Mouse (Mus musculus): ENCODE results near the gene B4galt4. TPM values are rescaled to one million over a fixed set of nuclear protein-coding genes. Genes with fewer than 3 reads are reported as not detected.

The B4galt4 gene
- polyA plus RNA-seq, 1 experiment from 2014 or later, result 21.2 TPM

- Histone ChIP-seq H3K9me3 (ENCODE audit: control insufficient read depth) (no peaks in the 10 kb centered on the region), H3K4me2 (replicated peaks; ENCODE audit: low read depth) (no peak overlapping the region), H3K27ac (ENCODE audit: low read depth, low read length) (no peak overlapping the region), H3K27me3 (replicated peaks; ENCODE audit: control insufficient read depth, insufficient read depth, low read length) (no peaks in the 10 kb centered on the region), H3K4me1 (replicated peaks; ENCODE audit: control insufficient read depth, insufficient read depth, low read length) (no peaks in the 10 kb centered on the region), H3K4me3 (ENCODE audit: low read depth, low read length) (no peak overlapping the region), H3K9ac (ENCODE audit: low read depth, low read length) (no peak overlapping the region), H3K36me3 (ENCODE audit: control insufficient read depth, insufficient read depth) (no peaks in the 10 kb centered on the region)
- 59% methylated on average over 13 of the region's 13 CpGs for WGBS
- TF ChIP-seq CTCF (IDR thresholded peaks at IDR 0.05; ENCODE audit: low read depth), result no peak
- ATAC-seq, result no peak
These were observed 17.1 kb upstream of the B4galt4 start for GRCm38 (mm10) chr16:38724974-38725373.

- H3K27ac ChIP-seq (ENCODE audit: low read depth, low read length), result no peak overlapping the region
- no peaks in the 10 kb centered on the region for H3K36me3 ChIP-seq (ENCODE audit: control insufficient read depth, insufficient read depth)
- no peaks in the 10 kb centered on the region for H3K4me1 ChIP-seq (replicated peaks; ENCODE audit: control insufficient read depth, insufficient read depth, low read length)
- ATAC-seq, result no peak
- 92% methylated on average over 15 of the region's 15 CpGs for WGBS
- no peaks in the 10 kb centered on the region for H3K27me3 ChIP-seq (replicated peaks; ENCODE audit: control insufficient read depth, insufficient read depth, low read length)
- H3K9ac ChIP-seq (ENCODE audit: low read depth, low read length), result no peak overlapping the region
- H3K4me3 ChIP-seq (ENCODE audit: low read depth, low read length), result no peak overlapping the region
- no peak overlapping the region for H3K4me2 ChIP-seq (replicated peaks; ENCODE audit: low read depth)
- H3K9me3 ChIP-seq (ENCODE audit: control insufficient read depth), result no peaks in the 10 kb centered on the region
- TF ChIP-seq CTCF (IDR thresholded peaks at IDR 0.05; ENCODE audit: low read depth), result no peak
These were observed 13.4 kb upstream of the B4galt4 start for GRCm38 (mm10) chr16:38728576-38729132.

- H3K36me3 ChIP-seq (ENCODE audit: control insufficient read depth, insufficient read depth), result no peaks in the 10 kb centered on the region
- H3K4me2 ChIP-seq (replicated peaks; ENCODE audit: low read depth), result no peak overlapping the region
- 70% methylated on average over 6 of the region's 6 CpGs for WGBS
- no peaks in the 10 kb centered on the region for H3K27me3 ChIP-seq (replicated peaks; ENCODE audit: control insufficient read depth, insufficient read depth, low read length)
- no peaks in the 10 kb centered on the region for H3K4me1 ChIP-seq (replicated peaks; ENCODE audit: control insufficient read depth, insufficient read depth, low read length)
- no peak for ATAC-seq
- no peak for TF ChIP-seq CTCF (IDR thresholded peaks at IDR 0.05; ENCODE audit: low read depth)
- no peaks in the 10 kb centered on the region for H3K9me3 ChIP-seq (ENCODE audit: control insufficient read depth)
- no peak overlapping the region for H3K9ac ChIP-seq (ENCODE audit: low read depth, low read length)
- no peak overlapping the region for H3K27ac ChIP-seq (ENCODE audit: low read depth, low read length)
- no peak overlapping the region for H3K4me3 ChIP-seq (ENCODE audit: low read depth, low read length)
These were observed 12.9 kb upstream of the B4galt4 start for GRCm38 (mm10) chr16:38729139-38729538.

GRCm38 (mm10) chr16:38729610-38730288 is 12.3 kb upstream of the B4galt4 start:
- peak; percentile 84 for TF ChIP-seq CTCF (IDR thresholded peaks at IDR 0.05; ENCODE audit: low read depth)
- no peak overlapping the region for H3K9ac ChIP-seq (ENCODE audit: low read depth, low read length)
- H3K4me2 ChIP-seq (replicated peaks; ENCODE audit: low read depth), result peak overlapping the region; percentile 48
- no peak overlapping the region for H3K27ac ChIP-seq (ENCODE audit: low read depth, low read length)
- H3K9me3 ChIP-seq (ENCODE audit: control insufficient read depth), result no peaks in the 10 kb centered on the region
- ATAC-seq, result no peak
- H3K36me3 ChIP-seq (ENCODE audit: control insufficient read depth, insufficient read depth), result no peaks in the 10 kb centered on the region
- no peaks in the 10 kb centered on the region for H3K27me3 ChIP-seq (replicated peaks; ENCODE audit: control insufficient read depth, insufficient read depth, low read length)
- 0 out of 2 replicates have a peak overlapping the region, but pooled peaks have one; percentile 4 for H3K4me3 ChIP-seq (ENCODE audit: low read depth, low read length)
- no peaks in the 10 kb centered on the region for H3K4me1 ChIP-seq (replicated peaks; ENCODE audit: control insufficient read depth, insufficient read depth, low read length)
- WGBS, result 37% methylated on average over 15 of the region's 15 CpGs

- no peak for ATAC-seq
- Histone ChIP-seq H3K9ac (ENCODE audit: low read depth, low read length) (no peak overlapping the region), H3K4me1 (replicated peaks; ENCODE audit: control insufficient read depth, insufficient read depth, low read length) (no peaks in the 10 kb centered on the region), H3K27me3 (replicated peaks; ENCODE audit: control insufficient read depth, insufficient read depth, low read length) (no peaks in the 10 kb centered on the region), H3K4me3 (ENCODE audit: low read depth, low read length) (no peak overlapping the region), H3K36me3 (ENCODE audit: control insufficient read depth, insufficient read depth) (no peaks in the 10 kb centered on the region), H3K27ac (ENCODE audit: low read depth, low read length) (no peak overlapping the region), H3K4me2 (replicated peaks; ENCODE audit: low read depth) (no peak overlapping the region), H3K9me3 (ENCODE audit: control insufficient read depth) (no peaks in the 10 kb centered on the region)
- WGBS, result 49% methylated on average over 8 of the region's 8 CpGs
- TF ChIP-seq CTCF (IDR thresholded peaks at IDR 0.05; ENCODE audit: low read depth), result no peak
These were observed 11.1 kb upstream of the B4galt4 start for GRCm38 (mm10) chr16:38730921-38731320.

- no peak for TF ChIP-seq CTCF (IDR thresholded peaks at IDR 0.05; ENCODE audit: low read depth)
- Histone ChIP-seq H3K27me3 (replicated peaks; ENCODE audit: control insufficient read depth, insufficient read depth, low read length) (no peaks in the 10 kb centered on the region), H3K27ac (ENCODE audit: low read depth, low read length) (peak overlapping the region; percentile 76), H3K9ac (ENCODE audit: low read depth, low read length) (peak overlapping the region; percentile 83; the same call in 1 of the 2 replicates), H3K4me3 (ENCODE audit: low read depth, low read length) (peak overlapping the region; percentile 81), H3K4me2 (replicated peaks; ENCODE audit: low read depth) (peak overlapping the region; percentile 90), H3K36me3 (ENCODE audit: control insufficient read depth, insufficient read depth) (no peaks in the 10 kb centered on the region), H3K9me3 (ENCODE audit: control insufficient read depth) (no peaks in the 10 kb centered on the region), H3K4me1 (replicated peaks; ENCODE audit: control insufficient read depth, insufficient read depth, low read length) (0 out of 2 replicates have a peak, but pooled peaks cover 4% of the 10 kb centered on the region)
- peak; percentile 82 for ATAC-seq
- 60% methylated on average over 13 of the region's 13 CpGs for WGBS
These were observed 710 bp upstream of the B4galt4 start for GRCm38 (mm10) chr16:38741204-38741903.
